Mouse (Mus musculus) testis, adult 2 months (tissue): ENCODE measurements around the gene Eif2b3.

Experiments
- CTCF ChIP-seq: fragments of 200-500 bp; IDR thresholded peaks from 2 replicates; pipeline ENCODE4 v1.5.1; 2012; ENCODE audit warnings: low read depth, mild to moderate bottlenecking, inconsistent platforms, low read length, moderate library complexity; ENCODE audit not compliant: control insufficient read depth, insufficient read depth, insufficient replicate concordance
- POLR2A ChIP-seq: fragments of 200-500 bp; IDR thresholded peaks from 2 replicates; pipeline ENCODE4 v1.6.1; 2012; ENCODE audit warnings: low read depth, mild to moderate bottlenecking, inconsistent platforms, low read length, moderate library complexity; ENCODE audit not compliant: control insufficient read depth

- no peak for TF ChIP-seq POLR2A
- no peak for TF ChIP-seq CTCF
These were observed 113.6 kb downstream of the Eif2b3 start for GRCm38 (mm10) chr4:117132794-117133143.
